Mouse (Mus musculus) cerebellum, postnatal 4 days (tissue): ENCODE measurements around the gene Rgma.
A peak's percentile ranks its signal among the peaks of the same experiment; 100 is the strongest.

Experiments used
- DNase-seq, 2 experiments: peaks; one replicate each; pipeline ENCODE4 v3.0.0; 2022; ENCODE audit warnings: low spot score in 2 of 2, mixed read lengths in 1 of 2

Rgma gene

GRCm38 (mm10) chr7:73375257-73376100 lies at the start of gene Rgma:
Gene Rgma, plus strand, starts transcription at chr7:73375509.
- DNase-seq = peak in 1 of 2 experiments; percentile 67

- DNase-seq = no peak
Measured at GRCm38 (mm10) chr7:73326236-73326635, 49.1 kb upstream of the Rgma start.

GRCm38 (mm10) chr7:73326680-73327079 lies 48.6 kb upstream of the Rgma start:
- no peak for DNase-seq

GRCm38 (mm10) chr7:73327193-73327592 lies 48.1 kb upstream of the Rgma start:
- DNase-seq = no peak

- no peak for DNase-seq
Measured at GRCm38 (mm10) chr7:73327652-73328051, 47.7 kb upstream of the Rgma start.

- no peak for DNase-seq
Measured at GRCm38 (mm10) chr7:73328653-73329207, 46.6 kb upstream of the Rgma start.

- no peak for DNase-seq
Measured at GRCm38 (mm10) chr7:73330754-73331153, 44.6 kb upstream of the Rgma start.

GRCm38 (mm10) chr7:73331645-73332044 lies 43.7 kb upstream of the Rgma start:
- no peak for DNase-seq

GRCm38 (mm10) chr7:73333398-73333988 lies 41.8 kb upstream of the Rgma start:
- no peak for DNase-seq

- peak in 1 of 2 experiments; percentile 41 for DNase-seq
Measured at GRCm38 (mm10) chr7:73334883-73335282, 40.4 kb upstream of the Rgma start.

GRCm38 (mm10) chr7:73336380-73336779 lies 38.9 kb upstream of the Rgma start:
- no peak for DNase-seq

GRCm38 (mm10) chr7:73338353-73338752 lies 37.0 kb upstream of the Rgma start:
- no peak for DNase-seq

- no peak for DNase-seq
Measured at GRCm38 (mm10) chr7:73343852-73344251, 31.5 kb upstream of the Rgma start.

- no peak for DNase-seq
Measured at GRCm38 (mm10) chr7:73348585-73349124, 26.7 kb upstream of the Rgma start.

GRCm38 (mm10) chr7:73349158-73349557 lies 26.2 kb upstream of the Rgma start:
- DNase-seq = no peak

- DNase-seq = no peak
Measured at GRCm38 (mm10) chr7:73355229-73355628, 20.1 kb upstream of the Rgma start.

- no peak for DNase-seq
Measured at GRCm38 (mm10) chr7:73356901-73357300, 18.4 kb upstream of the Rgma start.

- DNase-seq = no peak
Measured at GRCm38 (mm10) chr7:73357626-73358025, 17.7 kb upstream of the Rgma start.

GRCm38 (mm10) chr7:73365511-73365910 lies 9.8 kb upstream of the Rgma start:
- no peak for DNase-seq

GRCm38 (mm10) chr7:73365965-73366364 lies 9.3 kb upstream of the Rgma start:
- DNase-seq = no peak

- no peak for DNase-seq
Measured at GRCm38 (mm10) chr7:73367681-73368464, 7.4 kb upstream of the Rgma start.

GRCm38 (mm10) chr7:73369992-73370391 lies 5.3 kb upstream of the Rgma start:
- DNase-seq = no peak
